Mouse (Mus musculus) spleen, adult 2 months (tissue): Measurements from ENCODE around the gene Myadm.

Experiments
- CTCF ChIP-seq: fragments of 200-500 bp; IDR thresholded peaks from 2 replicates; pipeline ENCODE4 v1.5.1; 2011; ENCODE audit warnings: mild to moderate bottlenecking, inconsistent platforms; ENCODE audit not compliant: insufficient read depth, insufficient read length, insufficient replicate concordance; ENCODE audit errors: extremely low read depth
- POLR2A ChIP-seq: fragments of 200-500 bp; IDR thresholded peaks from 2 replicates; pipeline ENCODE4 v1.6.1; 2011; ENCODE audit warnings: low read depth, low read length, inconsistent platforms

DNA sequence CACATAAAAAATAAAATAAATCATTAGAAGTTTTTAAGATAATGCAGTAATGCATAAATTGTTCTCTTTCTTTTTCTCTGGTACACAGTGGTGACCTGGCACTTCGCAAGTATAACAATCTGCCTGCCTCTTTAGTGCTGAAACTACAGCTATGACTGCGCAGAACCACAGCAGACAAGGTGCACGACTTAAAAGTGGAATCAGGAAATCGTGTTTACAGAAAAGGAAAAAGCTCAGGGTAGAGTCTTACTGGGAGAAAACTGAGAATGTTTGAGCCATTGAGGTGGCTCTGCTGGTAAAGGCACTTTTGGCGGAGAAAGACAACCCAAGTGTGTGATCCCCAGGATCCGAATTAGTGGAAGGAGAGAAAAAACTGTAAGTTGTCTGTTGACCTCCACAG, 7.1 kb upstream of the Myadm start:
- TF ChIP-seq CTCF = no peak
- no peak for TF ChIP-seq POLR2A
